Mouse (Mus musculus) left cerebral cortex, postnatal 4 days (tissue): ENCODE results near the gene Mtcl1. TPM values are rescaled to one million over a fixed set of nuclear protein-coding genes. Genes with fewer than 3 reads are reported as not detected.

Experiments used
- DNase-seq: peaks from one replicate; pipeline ENCODE4 v3.0.0-alpha.2; 2022
- intact Hi-C: fragments of 180-260 bp; cut with DNase I; formaldehyde crosslinking; loops from one replicate; pipeline ENCODE4 v1.15.1; 2025
- total RNA-seq, 2 experiments: library from RNA; stranded (reverse); gene quantifications; 2 replicates each; pipeline ENCODE4 v1.2.3; 2021

Mtcl1 gene
- total RNA-seq, 2 experiments from 2014 or later: 70.8 to 75.9 TPM

DNA sequence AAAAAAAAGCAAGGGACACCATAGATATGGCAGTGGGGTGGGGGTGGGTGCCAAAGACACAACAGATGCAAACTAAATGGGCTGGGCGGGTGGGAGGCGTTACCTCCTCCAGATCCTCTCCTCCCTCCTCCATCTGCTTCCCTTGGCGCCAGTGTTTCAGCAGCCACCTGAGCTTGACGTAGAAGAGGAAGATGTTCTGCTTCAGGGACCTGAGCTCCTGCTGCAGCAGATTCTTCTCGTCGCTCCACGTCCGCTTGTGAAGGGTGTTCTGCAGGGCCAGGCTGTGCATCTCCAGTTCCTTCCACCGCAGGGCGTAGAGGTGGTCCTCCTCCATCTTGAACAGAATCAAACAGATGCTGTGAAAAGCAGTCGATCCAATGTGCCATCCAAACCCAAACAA, 81.4 kb downstream of the Mtcl1 start:
- DNase-seq: no peak
- intact Hi-C loops: no loop called here

DNA sequence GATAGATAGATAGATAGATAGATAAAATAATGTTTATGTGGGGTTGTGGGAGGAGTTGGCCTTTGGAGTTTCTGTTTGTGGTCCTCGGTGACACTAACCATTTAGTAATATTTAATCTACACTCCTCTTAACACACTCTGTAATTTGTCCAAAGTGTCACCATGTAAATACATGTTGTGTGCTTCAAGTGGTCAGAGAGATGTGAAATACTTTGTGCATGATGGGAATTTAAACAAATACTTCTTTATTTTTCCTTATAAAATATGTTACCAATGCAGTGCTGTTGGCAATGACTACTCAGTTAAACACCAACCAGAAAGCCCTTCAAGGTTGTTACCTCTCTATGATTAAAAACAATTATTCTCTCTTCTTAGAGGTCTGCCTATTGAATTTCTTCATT, 83.9 kb downstream of the Mtcl1 start:
- no peak for DNase-seq
- intact Hi-C loops: no loop called here

DNA sequence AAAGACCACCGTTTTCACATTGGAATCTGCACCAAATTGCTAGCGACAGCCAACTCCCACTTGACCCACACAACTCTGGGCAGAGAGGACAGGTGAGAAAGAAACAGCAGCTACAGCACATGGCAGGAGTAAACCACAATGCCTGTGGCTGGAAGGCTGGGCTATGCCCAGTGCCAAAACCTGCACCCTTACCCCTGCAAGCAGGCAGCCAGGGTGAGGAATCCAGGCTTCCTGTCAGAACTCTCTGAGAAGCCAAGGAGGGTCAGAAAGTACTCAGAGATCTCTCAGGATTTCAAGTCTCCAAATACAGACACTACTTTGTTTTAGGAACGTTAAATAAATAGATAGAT, 84.3 kb downstream of the Mtcl1 start:
- DNase-seq: no peak
- intact Hi-C loops: no loop called here

DNA sequence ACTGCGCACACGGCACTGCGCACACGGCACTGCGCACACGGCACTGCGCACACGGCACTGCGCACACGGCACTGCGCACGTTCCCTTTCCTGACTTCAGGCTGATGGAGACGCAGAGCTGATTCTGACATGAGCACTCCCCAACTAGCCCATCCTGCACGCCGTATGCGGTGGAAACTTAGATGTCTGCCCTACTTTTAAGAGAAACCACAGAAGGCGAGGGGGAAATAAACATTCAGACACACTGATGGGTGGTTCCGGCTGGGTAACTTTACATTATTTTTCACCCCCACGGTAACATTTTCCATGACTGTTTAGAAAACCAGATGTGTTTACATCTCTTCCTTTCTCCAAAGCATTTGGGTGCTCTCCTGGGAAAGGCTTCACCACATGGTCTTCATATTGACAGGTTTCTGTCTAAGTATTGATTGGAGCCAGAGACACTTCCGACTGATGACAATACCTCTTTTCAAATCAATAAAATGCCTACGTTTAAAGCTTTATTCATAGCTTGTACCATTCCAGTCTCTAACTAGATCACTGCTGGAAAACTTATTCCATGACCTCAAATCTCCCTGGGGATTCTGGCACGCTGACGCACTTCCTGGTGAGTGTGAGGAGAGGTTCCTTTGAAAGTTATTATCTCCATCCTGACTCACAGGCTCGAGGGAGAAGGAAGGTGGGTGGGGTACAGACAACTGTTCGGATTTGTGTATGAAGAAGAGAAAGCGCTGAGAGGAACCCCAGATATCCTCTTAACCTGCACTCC, 84.8 kb downstream of the Mtcl1 start:
- intact Hi-C loops: no loop called here
- DNase-seq: no peak

DNA sequence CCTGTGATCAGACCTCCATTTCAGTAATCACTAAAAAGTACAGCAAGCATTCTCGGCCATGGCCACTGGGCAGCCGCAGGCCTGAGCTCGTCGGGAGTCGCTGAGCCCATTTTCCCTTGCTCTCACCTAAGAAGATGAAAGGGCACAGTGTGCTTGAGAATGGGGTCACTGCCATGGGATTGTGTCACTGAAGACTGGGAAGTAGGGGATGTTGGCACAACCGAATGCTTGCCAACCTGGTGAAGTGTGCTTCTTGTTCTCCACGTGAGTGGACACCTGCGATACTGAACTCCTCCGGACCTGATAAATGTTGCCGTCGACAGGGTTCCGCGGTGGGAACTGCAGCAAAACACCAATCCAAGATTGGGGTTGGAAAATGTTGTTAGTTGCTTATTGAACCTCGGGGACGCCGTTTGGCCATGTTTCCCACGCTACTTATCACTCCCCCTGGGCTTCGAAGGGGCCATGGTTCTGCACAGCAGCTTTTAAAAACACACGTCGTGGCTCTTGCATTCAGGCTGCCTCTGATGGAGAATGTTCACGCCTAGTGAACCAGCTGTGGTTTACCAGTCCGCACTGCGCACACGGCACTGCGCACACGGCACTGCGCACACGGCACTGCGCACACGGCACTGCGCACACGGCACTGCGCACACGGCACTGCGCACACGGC, 85.6 kb downstream of the Mtcl1 start:
- intact Hi-C loops: no loop called here
- DNase-seq: no peak

DNA sequence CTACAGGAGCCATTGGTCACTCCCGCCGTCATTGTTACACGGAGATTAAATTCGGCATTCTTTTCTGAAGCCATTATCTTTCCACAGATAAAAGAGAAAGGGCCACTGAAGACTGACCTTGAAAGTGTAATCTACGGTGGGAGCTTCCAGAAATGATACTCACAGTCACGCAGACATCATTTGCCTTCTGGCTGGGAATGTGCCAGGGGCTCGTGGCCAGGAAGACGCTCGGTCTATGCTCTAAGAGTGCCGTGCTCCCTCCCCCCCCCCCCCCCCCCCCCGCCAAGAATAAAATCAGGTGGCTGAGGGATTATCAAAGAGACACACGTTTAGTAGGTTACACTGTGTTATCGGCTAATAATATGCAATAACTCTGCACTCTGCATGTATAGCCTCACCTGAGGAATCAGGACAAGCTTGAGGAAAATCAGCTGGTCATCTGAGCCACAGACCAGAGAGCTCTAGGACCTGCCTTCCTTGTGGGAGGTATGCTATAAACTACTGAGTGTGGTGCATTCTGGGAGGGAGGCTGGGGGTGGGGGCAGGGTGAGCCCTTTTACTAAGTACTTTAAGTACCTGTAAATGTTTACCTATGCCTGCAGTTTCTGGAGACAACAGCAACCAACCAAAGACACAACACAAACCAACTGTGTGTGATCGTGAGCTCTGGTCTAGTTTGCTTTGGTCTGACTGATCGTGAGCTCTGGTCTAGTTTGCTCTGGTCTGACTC, 87.1 kb downstream of the Mtcl1 start:
- intact Hi-C loops: no loop called here
- no peak for DNase-seq

DNA sequence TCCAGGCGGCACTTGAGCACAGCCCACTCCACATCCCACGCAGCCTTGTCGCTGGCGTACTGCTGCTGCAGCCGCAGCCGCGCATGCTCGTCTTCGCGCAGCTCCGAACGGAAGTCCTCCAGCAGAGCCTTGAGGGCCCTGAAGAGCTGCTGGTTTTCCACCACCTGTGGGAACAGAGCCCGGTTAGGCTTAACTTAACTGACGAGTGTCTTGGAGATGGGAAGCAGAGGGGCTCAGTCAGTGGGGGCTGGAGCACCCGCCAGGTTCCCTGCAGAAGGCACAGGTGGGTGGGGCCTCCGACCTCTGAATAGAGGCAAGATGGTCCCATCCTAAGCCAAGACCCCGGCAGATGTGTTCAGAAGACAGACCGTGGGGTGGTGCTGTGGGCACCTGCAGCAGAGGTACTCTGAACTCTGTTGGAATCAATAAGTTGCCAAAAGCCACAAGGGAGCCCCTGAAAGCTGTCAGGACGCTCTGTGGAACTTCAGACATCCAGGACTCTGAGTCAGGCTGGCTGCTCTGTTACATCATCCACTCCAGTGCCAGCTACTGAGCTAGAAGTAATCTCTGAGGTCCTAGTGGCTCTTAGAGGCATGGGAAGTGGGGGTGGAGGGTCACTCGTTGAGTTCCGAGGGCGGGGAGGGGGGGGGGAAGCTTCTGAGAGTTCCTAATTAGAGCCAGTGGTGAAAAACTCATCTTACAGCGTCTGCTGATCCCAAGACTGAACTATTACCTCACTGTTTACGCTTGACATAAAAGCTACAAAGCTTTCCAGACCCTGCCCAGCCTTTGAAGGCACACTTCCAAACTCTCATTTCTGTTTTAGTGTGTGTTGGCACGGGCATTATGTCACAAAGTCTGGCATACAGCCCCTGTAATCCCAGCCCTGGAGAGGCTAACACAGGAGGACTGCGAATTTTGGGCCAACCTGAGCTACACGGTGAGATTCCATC, 91.2 kb downstream of the Mtcl1 start:
- intact Hi-C loops: loop anchor here (5.0 to 10.0 kb wide), 2 partner anchors 89 to 114 kb away; partner anchors contain the start of gene Mtcl1
- no peak for DNase-seq

GRCm38 (mm10) chr17:66357171-66358025, 92.2 kb downstream of the Mtcl1 start:
- intact Hi-C loops: loop anchor here (5.0 to 10.0 kb wide), 2 partner anchors 90 to 113 kb away; partner anchors contain the start of gene Mtcl1
- no peak for DNase-seq

DNA sequence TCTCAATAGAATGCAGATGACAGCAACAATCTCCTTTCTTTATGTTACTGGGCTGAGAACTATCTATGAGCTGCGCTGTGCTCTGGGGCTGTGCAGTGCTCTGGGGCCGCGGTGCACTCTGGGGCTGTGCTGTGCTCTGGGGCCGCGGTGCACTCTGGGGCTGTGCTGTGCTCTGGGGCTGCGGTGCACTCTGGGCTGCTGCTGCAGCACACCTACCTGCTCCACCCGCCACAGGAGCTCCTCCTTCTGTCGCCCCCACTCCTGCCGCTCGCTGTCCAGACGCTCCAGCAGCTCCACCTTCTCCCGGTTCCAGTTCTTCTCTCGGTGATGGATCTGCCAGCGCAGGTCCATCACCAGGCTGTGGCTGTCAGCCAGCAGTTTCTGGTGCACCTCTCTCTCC, 95.6 kb downstream of the Mtcl1 start:
- no peak for DNase-seq
- intact Hi-C loops: loop anchor here (10.0 kb wide), 1 partner anchor 109 kb away; no protein-coding TSS in a partner anchor

DNA sequence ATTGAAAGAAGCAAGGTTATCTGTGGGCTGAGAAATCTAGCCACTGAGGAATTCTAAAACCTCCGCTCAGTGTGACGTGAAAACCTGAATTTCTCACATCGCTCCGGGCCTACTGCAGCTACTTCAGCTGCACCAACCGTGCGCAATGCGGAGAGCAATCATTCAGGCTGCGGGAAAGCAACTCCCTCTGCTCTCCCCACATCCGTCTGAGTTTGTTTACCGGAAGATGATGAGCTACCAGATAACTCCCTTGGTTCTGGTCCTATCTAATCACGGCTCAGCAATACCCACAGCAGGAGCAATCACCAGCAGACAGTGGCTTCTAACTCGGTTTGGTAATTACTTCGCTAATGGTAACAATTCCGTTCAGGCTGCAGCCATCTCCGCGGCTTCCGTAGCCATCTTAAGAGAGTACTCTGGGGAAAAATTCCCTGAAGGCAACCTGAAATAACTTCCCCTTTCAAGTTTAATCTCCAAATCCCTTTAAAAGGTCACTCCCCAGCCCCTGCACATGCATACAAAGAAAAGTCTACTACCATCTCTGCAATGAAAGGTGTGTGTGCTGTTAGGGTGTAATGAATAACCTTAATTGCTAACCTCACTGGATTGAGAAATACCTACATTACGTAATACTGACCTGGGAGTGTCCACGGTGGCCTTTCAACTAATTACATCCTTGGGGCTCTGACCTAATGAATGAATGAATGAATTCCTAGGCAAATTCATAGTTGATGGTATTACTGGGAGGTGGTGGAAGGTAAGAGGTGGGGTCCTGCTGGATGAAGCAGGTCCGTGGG, 96.5 kb downstream of the Mtcl1 start:
- DNase-seq: no peak
- intact Hi-C loops: loop anchor here (10.0 kb wide), 1 partner anchor 108 kb away; no protein-coding TSS in a partner anchor

DNA sequence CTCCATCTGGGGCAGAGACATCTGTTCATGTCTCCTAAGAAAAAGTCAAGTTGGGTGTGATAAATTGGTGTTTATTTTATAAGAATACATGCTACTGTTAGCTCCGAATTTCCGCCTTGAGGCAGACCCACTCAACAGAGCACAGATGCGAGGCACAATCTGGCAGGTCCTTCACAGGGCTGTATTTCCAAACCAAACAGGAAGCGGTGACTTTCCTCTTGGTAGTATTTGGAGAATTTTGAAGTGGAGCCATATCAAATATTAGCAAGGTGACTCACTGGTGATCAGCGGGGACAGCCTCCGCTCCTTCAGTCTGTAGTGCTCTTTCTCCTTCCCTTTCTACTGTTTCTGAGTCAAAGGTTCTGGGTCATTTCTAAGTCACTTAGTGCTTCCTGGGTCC, 97.3 kb downstream of the Mtcl1 start:
- DNase-seq: no peak
- intact Hi-C loops: loop anchor here (10.0 kb wide), 1 partner anchor 107 kb away; no protein-coding TSS in a partner anchor

GRCm38 (mm10) chr17:66350689-66351088, 98.9 kb downstream of the Mtcl1 start:
- DNase-seq: no peak
- intact Hi-C loops: loop anchor here (10.0 kb wide), 1 partner anchor 106 kb away; no protein-coding TSS in a partner anchor

- no peak for DNase-seq
- intact Hi-C loops: loop anchor here (10.0 kb wide), 1 partner anchor 105 kb away; no protein-coding TSS in a partner anchor
These were observed 99.4 kb downstream of the Mtcl1 start for GRCm38 (mm10) chr17:66350127-66350526.

DNA sequence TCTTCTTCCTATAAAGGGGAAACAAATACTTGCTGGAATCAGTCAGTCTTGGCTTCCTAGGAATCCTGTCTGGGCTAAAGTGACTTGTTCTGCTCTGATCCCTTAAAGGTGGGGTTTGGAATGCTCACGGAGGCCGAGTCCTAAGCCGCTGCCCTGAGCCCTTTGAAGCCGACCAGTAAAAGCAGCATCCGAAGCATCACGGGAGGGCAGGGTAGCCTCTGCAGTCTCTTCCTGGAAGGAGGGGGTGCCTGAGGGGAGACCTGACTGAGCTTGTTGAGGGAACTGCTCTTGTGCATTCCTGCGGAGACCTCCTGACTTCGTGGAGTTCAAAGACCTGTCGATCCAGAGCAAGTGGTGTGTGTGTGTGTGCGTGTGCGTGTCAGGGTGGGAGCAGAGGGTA, 103.2 kb downstream of the Mtcl1 start:
- intact Hi-C loops: no loop called here
- DNase-seq: no peak

DNA sequence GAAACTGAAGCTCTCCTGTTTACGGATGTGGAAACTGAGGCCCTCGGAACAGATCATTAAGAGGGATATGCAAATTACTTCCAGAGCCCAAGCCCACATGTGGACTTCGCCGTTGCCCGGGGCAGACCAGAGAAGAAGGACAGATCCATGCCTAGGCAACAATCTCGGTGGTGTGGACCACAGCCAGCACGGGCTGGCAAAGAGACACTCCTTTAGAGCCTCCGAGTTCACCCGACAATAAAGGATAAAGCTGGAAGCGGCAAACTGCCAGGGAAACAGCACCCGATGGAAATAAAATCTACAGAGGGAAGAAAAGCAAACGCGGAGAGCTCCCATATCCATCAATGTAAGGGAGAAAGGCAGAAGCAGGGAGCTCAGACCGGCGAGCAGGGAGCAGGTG, 103.9 kb downstream of the Mtcl1 start:
- peak; percentile 81 for DNase-seq
- intact Hi-C loops: no loop called here

DNA sequence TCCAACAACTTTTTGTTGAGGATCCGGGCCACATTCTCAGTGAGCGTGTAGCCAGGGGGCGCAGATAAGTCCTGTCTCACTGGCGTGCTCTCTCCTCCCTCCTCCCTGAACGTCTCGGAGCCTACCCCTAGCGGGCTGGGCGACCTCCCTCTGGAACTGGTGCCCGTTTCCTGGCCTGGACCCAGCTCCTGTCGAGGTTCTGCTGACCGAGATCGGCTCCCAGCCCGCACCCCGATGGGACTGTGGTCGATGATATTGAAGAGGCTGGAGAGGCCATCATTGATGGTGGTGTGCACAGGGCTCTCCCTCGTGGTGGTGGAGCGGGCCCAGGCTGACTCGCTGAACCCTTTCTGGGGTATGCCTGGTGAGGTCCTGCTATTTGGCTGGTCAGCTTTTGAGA, 106.6 kb downstream of the Mtcl1 start:
- no peak for DNase-seq
- intact Hi-C loops: no loop called here

GRCm38 (mm10) chr17:66341670-66342069, 107.9 kb downstream of the Mtcl1 start:
- DNase-seq: no peak
- intact Hi-C loops: no loop called here

GRCm38 (mm10) chr17:66340798-66341197, 108.8 kb downstream of the Mtcl1 start:
- intact Hi-C loops: no loop called here
- no peak for DNase-seq
